26 mouse cellular contexts compared by ENCODE assay signal in the genomic region with DNA sequence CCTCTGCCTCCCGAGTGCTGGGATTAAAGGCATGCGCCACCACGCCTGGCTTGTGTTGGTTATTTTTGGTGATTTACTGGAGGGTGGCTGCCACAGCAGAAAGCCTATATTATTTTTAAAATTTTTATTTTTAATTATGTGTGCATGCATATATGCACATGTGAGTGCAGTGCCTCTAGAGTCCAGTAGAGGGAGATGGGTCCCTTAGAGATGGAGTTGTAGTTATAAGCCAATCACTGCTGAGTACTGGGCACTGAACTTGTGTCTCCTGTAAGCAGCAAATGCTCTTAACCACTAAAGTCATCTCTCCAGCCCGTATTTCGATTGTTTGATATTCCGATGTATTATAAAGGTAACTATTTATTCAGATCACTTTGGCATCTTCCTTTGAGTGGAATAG. TPM values are rescaled to one million over a fixed set of nuclear protein-coding genes. Genes with fewer than 3 reads are reported as not detected.
DNase-seq lines count a peak whose midpoint lies in the region; ATAC-seq and TF ChIP-seq lines count a peak whose summit lies in the region.
"Had no signal": no experiment of that assay in that cellular context is flagged by ENCODE, and none has a peak within 500 bp of the region (broad histone marks: within the 10 kb centered on the region; RNA-seq: fewer than 3 reads in every experiment).

No protein-coding gene starts in this region.

- H3K9me3 ChIP-seq in intestine, postnatal 0 days (ENCODE audit: control insufficient read depth) = no peaks in the 10 kb centered on the region
- H3K9me3 ChIP-seq in intestine, embryonic 16.5 days (ENCODE audit: control insufficient read depth, low read length) = no peaks in the 10 kb centered on the region
- H3K9me3 ChIP-seq in midbrain, postnatal 0 days (ENCODE audit: low read length) = no peaks in the 10 kb centered on the region
- H3K9me3 ChIP-seq in midbrain, embryonic 11.5 days (ENCODE audit: control insufficient read depth, low read length) = no peaks in the 10 kb centered on the region; the same call in 1 of the 2 replicates
- H3K9me3 ChIP-seq: embryonic facial prominence, embryonic 15.5 days; heart, embryonic 15.5 days had no signal

- WGBS in intestine, postnatal 0 days = 98% methylated on average over 6 of the region's 6 CpGs
- WGBS in intestine, embryonic 16.5 days = 95% methylated on average over 6 of the region's 6 CpGs
- WGBS in midbrain, postnatal 0 days = over 99% methylated on average over 6 of the region's 6 CpGs
- WGBS in midbrain, embryonic 11.5 days = 97% methylated on average over 6 of the region's 6 CpGs

- ATAC-seq in intestine, postnatal 0 days = no peak
- no peak for ATAC-seq in intestine, embryonic 16.5 days
- ATAC-seq in midbrain, postnatal 0 days (ENCODE audit: low FRiP score) = no peak
- no peak for ATAC-seq in midbrain, embryonic 11.5 days (ENCODE audit: low FRiP score)
- ATAC-seq in Patski = no peak
- ATAC-seq: hindbrain, embryonic 16.5 days; midbrain, embryonic 16.5 days had no signal

- no peak overlapping the region for H3K4me3 ChIP-seq in intestine, postnatal 0 days (ENCODE audit: low read depth, low read length)
- H3K4me3 ChIP-seq in intestine, embryonic 16.5 days (ENCODE audit: low read length) = no peak overlapping the region
- H3K4me3 ChIP-seq in midbrain, postnatal 0 days (ENCODE audit: low read depth, low read length) = no peak overlapping the region
- no peak overlapping the region for H3K4me3 ChIP-seq in midbrain, embryonic 11.5 days (ENCODE audit: low read depth, low read length)
- H3K4me3 ChIP-seq: embryonic facial prominence, embryonic 15.5 days; heart, embryonic 15.5 days; liver, embryonic 13.5 days; megakaryocyte, embryonic 14.5 days had no signal

- no peaks in the 10 kb centered on the region for H3K4me1 ChIP-seq in intestine, postnatal 0 days (replicated peaks; ENCODE audit: control insufficient read depth, insufficient read depth, low read length)
- H3K4me1 ChIP-seq in intestine, embryonic 16.5 days (ENCODE audit: control insufficient read depth, insufficient read depth, low read length) = no peaks in the 10 kb centered on the region
- H3K4me1 ChIP-seq in midbrain, postnatal 0 days (ENCODE audit: insufficient read depth, low read length) = no peaks in the 10 kb centered on the region
- no peaks in the 10 kb centered on the region for H3K4me1 ChIP-seq in midbrain, embryonic 11.5 days (ENCODE audit: control insufficient read depth, insufficient read depth, low read length)
- H3K4me1 ChIP-seq: embryonic facial prominence, embryonic 15.5 days; heart, embryonic 15.5 days; liver, embryonic 13.5 days had no signal

- H3K27ac ChIP-seq in intestine, postnatal 0 days (ENCODE audit: low read depth, low read length) = no peak overlapping the region
- H3K27ac ChIP-seq in intestine, embryonic 16.5 days (ENCODE audit: low read length) = no peak overlapping the region
- H3K27ac ChIP-seq in midbrain, postnatal 0 days (ENCODE audit: low read depth, low read length) = no peak overlapping the region
- H3K27ac ChIP-seq in midbrain, embryonic 11.5 days (ENCODE audit: low read depth, low read length) = no peak overlapping the region
- H3K27ac ChIP-seq: embryonic facial prominence, embryonic 15.5 days; heart, embryonic 15.5 days; liver, embryonic 13.5 days had no signal

- in situ Hi-C loops in Patski (cut with MboI; ENCODE audit: low pct_unique_long_range_greater_than_20kb) = no loop called here

- CTCF ChIA-PET in Patski (lab: Charles Lee) = no interaction called here

- DNase-seq in midbrain, postnatal 0 days (ENCODE audit: low spot score) = no peak
- no peak for DNase-seq in midbrain, embryonic 11.5 days (ENCODE audit: low spot score, missing footprints)
- no peak for DNase-seq in Patski (ENCODE audit: low read depth, low spot score)
- no peak for DNase-seq in adrenal gland, postnatal 36 days
- DNase-seq in frontal cortex, postnatal 10 days (ENCODE audit: low spot score in 2 of 2) = no peak
- DNase-seq: adrenal gland, postnatal 25 days; cerebellum, adult 11-12 months; cerebellum, postnatal 36 days; heart, adult 18-20 months; kidney, adult 2 months; kidney, postnatal 10 days; liver, embryonic 13.5 days; lung, postnatal 14 days had no signal

- no peak overlapping the region for H3K4me2 ChIP-seq in intestine, postnatal 0 days (replicated peaks; ENCODE audit: low read depth)
- no peak overlapping the region for H3K4me2 ChIP-seq in intestine, embryonic 16.5 days (ENCODE audit: low read depth, low read length)
- no peak overlapping the region for H3K4me2 ChIP-seq in midbrain, postnatal 0 days (ENCODE audit: low read depth, low read length, poor library complexity, severe bottlenecking)
- no peak overlapping the region for H3K4me2 ChIP-seq in midbrain, embryonic 11.5 days
- H3K4me2 ChIP-seq: embryonic facial prominence, embryonic 15.5 days; heart, embryonic 15.5 days; liver, embryonic 13.5 days had no signal

- H3K9ac ChIP-seq in intestine, postnatal 0 days (ENCODE audit: low read depth, low read length) = no peak overlapping the region
- no peak overlapping the region for H3K9ac ChIP-seq in intestine, embryonic 16.5 days (ENCODE audit: low read depth, low read length)
- no peak overlapping the region for H3K9ac ChIP-seq in midbrain, postnatal 0 days (replicated peaks; ENCODE audit: low read length, poor library complexity, severe bottlenecking)
- H3K9ac ChIP-seq in midbrain, embryonic 11.5 days (ENCODE audit: low read length) = no peak overlapping the region
- H3K9ac ChIP-seq: embryonic facial prominence, embryonic 15.5 days; heart, embryonic 15.5 days; liver, embryonic 13.5 days had no signal

- peaks cover 29% of the 10 kb centered on the region for H3K36me3 ChIP-seq in intestine, postnatal 0 days (ENCODE audit: control insufficient read depth, insufficient read depth)
- peaks cover 11% of the 10 kb centered on the region; the same call in 1 of the 2 replicates for H3K36me3 ChIP-seq in intestine, embryonic 16.5 days (ENCODE audit: control insufficient read depth, insufficient read depth, low read length)
- H3K36me3 ChIP-seq in midbrain, postnatal 0 days (ENCODE audit: insufficient read depth, low read length) = peaks cover 31% of the 10 kb centered on the region
- H3K36me3 ChIP-seq in midbrain, embryonic 11.5 days (ENCODE audit: control insufficient read depth, insufficient read depth, low read length) = peaks cover 12% of the 10 kb centered on the region; the same call in 1 of the 2 replicates

- POLR2A ChIA-PET in Patski (lab: Charles Lee) = no interaction called here

- peak; percentile 39; the same call in 1 of the 2 replicates for TF ChIP-seq CTCF in intestine, postnatal 0 days (IDR thresholded peaks at IDR 0.05; ENCODE audit: low read depth)
- peak; percentile 22 for TF ChIP-seq CTCF in midbrain, postnatal 0 days (IDR thresholded peaks at IDR 0.05)
- peak; percentile 46 for TF ChIP-seq CTCF in Patski (IDR thresholded peaks at IDR 0.05)

- no peaks in the 10 kb centered on the region for H3K27me3 ChIP-seq in intestine, postnatal 0 days (replicated peaks; ENCODE audit: control insufficient read depth, insufficient read depth, low read length)
- H3K27me3 ChIP-seq in intestine, embryonic 16.5 days (replicated peaks; ENCODE audit: control insufficient read depth, insufficient read depth, low read length) = no peaks in the 10 kb centered on the region
- H3K27me3 ChIP-seq in midbrain, postnatal 0 days (ENCODE audit: insufficient read depth, low read length) = no peaks in the 10 kb centered on the region
- no peaks in the 10 kb centered on the region for H3K27me3 ChIP-seq in midbrain, embryonic 11.5 days (ENCODE audit: control insufficient read depth, insufficient read depth, low read length)
- no peaks in the 10 kb centered on the region for H3K27me3 ChIP-seq in Patski
- H3K27me3 ChIP-seq: CH12.LX; embryonic facial prominence, embryonic 15.5 days; heart, embryonic 15.5 days; liver, embryonic 13.5 days; megakaryocyte, embryonic 14.5 days had no signal

RNA-seq across cellular contexts. Expression of gene 1700001J03Rik, which starts 15.5 kb away (rescaled TPM):
- 0.35 TPM in 1 of 2 replicates, not detected in the other for polyA plus RNA-seq in intestine, postnatal 0 days (2015; fragmentation: Nextera tagmentation; extraction: Ambion mirVana)
- not detected in 2 replicates for polyA plus RNA-seq in intestine, embryonic 16.5 days (2015; fragmentation: Nextera tagmentation; extraction: Ambion mirVana)
- not detected in 2 replicates for total RNA-seq in midbrain, postnatal 0 days (2014; rRNA removed)
- 0.27 TPM in 1 of 2 replicates, not detected in the other for polyA plus RNA-seq in midbrain, postnatal 0 days (2015; fragmentation: Nextera tagmentation; extraction: Ambion mirVana)
- not detected in 2 replicates for polyA plus RNA-seq in midbrain, embryonic 11.5 days (2014; fragmentation: Nextera tagmentation; extraction: Ambion mirVana)
- polyA plus RNA-seq in Patski (2021) = not detected
- total RNA-seq in adrenal gland, postnatal 36 days (2021) = under 1 TPM; 0.53 to 0.95 TPM
- total RNA-seq: CH12.LX; heart, adult 18-20 months; hematopoietic stem cell, adult 5-6 weeks had no signal
- polyA plus RNA-seq: embryonic facial prominence, embryonic 15.5 days; heart, embryonic 15.5 days; limb, embryonic 11.5 days; liver, embryonic 13.5 days; midbrain, embryonic 16.5 days had no signal

RNA-seq across cellular contexts. Expression of gene Rnf6, which starts 20.8 kb away (rescaled TPM):
- polyA plus RNA-seq in intestine, postnatal 0 days (2015; fragmentation: Nextera tagmentation; extraction: Ambion mirVana) = 34.6 and 38.6 TPM in 2 replicates
- polyA plus RNA-seq in intestine, embryonic 16.5 days (2015; fragmentation: Nextera tagmentation; extraction: Ambion mirVana) = 53.0 and 56.0 TPM in 2 replicates
- total RNA-seq in midbrain, postnatal 0 days (2014; rRNA removed) = 9.0 and 12.8 TPM in 2 replicates
- polyA plus RNA-seq in midbrain, postnatal 0 days (2015; fragmentation: Nextera tagmentation; extraction: Ambion mirVana) = 24.6 and 29.9 TPM in 2 replicates
- 21.9 and 24.2 TPM in 2 replicates for polyA plus RNA-seq in midbrain, embryonic 11.5 days (2014; fragmentation: Nextera tagmentation; extraction: Ambion mirVana)
- polyA plus RNA-seq in Patski (2021) = 82.9 TPM
- total RNA-seq in adrenal gland, postnatal 36 days (2021) = 10 to 100 TPM; 49.3 to 60.3 TPM

RNA-seq across cellular contexts. Expression of gene Gm6309, which starts 30.1 kb away (rescaled TPM):
- polyA plus RNA-seq in intestine, postnatal 0 days (2015; fragmentation: Nextera tagmentation; extraction: Ambion mirVana) = not detected in 2 replicates
- polyA plus RNA-seq in intestine, embryonic 16.5 days (2015; fragmentation: Nextera tagmentation; extraction: Ambion mirVana) = not detected in 2 replicates
- total RNA-seq in midbrain, postnatal 0 days (2014; rRNA removed) = not detected in 2 replicates
- not detected in 2 replicates for polyA plus RNA-seq in midbrain, postnatal 0 days (2015; fragmentation: Nextera tagmentation; extraction: Ambion mirVana)
- polyA plus RNA-seq in midbrain, embryonic 11.5 days (2014; fragmentation: Nextera tagmentation; extraction: Ambion mirVana) = not detected in 2 replicates
- polyA plus RNA-seq in Patski (2021) = not detected
- total RNA-seq in adrenal gland, postnatal 36 days (2021) = not detected
- total RNA-seq: adrenal gland, postnatal 25 days; CH12.LX; gastrocnemius, adult 8-10 months; heart, adult 18-20 months; hematopoietic stem cell, adult 5-6 weeks; layer of hippocampus, adult 18-20 months; left cerebral cortex, adult 8-10 months had no signal
- polyA plus RNA-seq: embryonic facial prominence, embryonic 15.5 days; heart, embryonic 15.5 days; hindbrain, embryonic 16.5 days; kidney, adult 2 months; limb, embryonic 11.5 days; liver, embryonic 13.5 days; midbrain, embryonic 16.5 days had no signal

RNA-seq across cellular contexts. Expression of gene Cdk8, which starts 30.4 kb away (rescaled TPM):
- polyA plus RNA-seq in intestine, postnatal 0 days (2015; fragmentation: Nextera tagmentation; extraction: Ambion mirVana) = 24.6 and 27.3 TPM in 2 replicates
- polyA plus RNA-seq in intestine, embryonic 16.5 days (2015; fragmentation: Nextera tagmentation; extraction: Ambion mirVana) = 12.2 and 12.9 TPM in 2 replicates
- 42.1 and 46.3 TPM in 2 replicates for total RNA-seq in midbrain, postnatal 0 days (2014; rRNA removed)
- polyA plus RNA-seq in midbrain, postnatal 0 days (2015; fragmentation: Nextera tagmentation; extraction: Ambion mirVana) = 13.9 and 15.4 TPM in 2 replicates
- 39.2 and 40.8 TPM in 2 replicates for polyA plus RNA-seq in midbrain, embryonic 11.5 days (2014; fragmentation: Nextera tagmentation; extraction: Ambion mirVana)
- 44.3 TPM for polyA plus RNA-seq in Patski (2021)
- 10 to 100 TPM; 43.0 to 78.1 TPM for total RNA-seq in adrenal gland, postnatal 36 days (2021)

RNA-seq across cellular contexts. Expression of gene Gm5565, which starts 40.2 kb away (rescaled TPM):
- not detected in 2 replicates for polyA plus RNA-seq in intestine, postnatal 0 days (2015; fragmentation: Nextera tagmentation; extraction: Ambion mirVana)
- not detected in 2 replicates for polyA plus RNA-seq in intestine, embryonic 16.5 days (2015; fragmentation: Nextera tagmentation; extraction: Ambion mirVana)
- not detected in 2 replicates for total RNA-seq in midbrain, postnatal 0 days (2014; rRNA removed)
- polyA plus RNA-seq in midbrain, postnatal 0 days (2015; fragmentation: Nextera tagmentation; extraction: Ambion mirVana) = not detected in 2 replicates
- polyA plus RNA-seq in midbrain, embryonic 11.5 days (2014; fragmentation: Nextera tagmentation; extraction: Ambion mirVana) = not detected in 2 replicates
- polyA plus RNA-seq in Patski (2021) = not detected
- not detected for total RNA-seq in adrenal gland, postnatal 36 days (2021)
- total RNA-seq: adrenal gland, postnatal 25 days; CH12.LX; gastrocnemius, adult 8-10 months; heart, adult 18-20 months; hematopoietic stem cell, adult 5-6 weeks; layer of hippocampus, adult 18-20 months; left cerebral cortex, adult 8-10 months had no signal
- polyA plus RNA-seq: embryonic facial prominence, embryonic 15.5 days; heart, embryonic 15.5 days; hindbrain, embryonic 16.5 days; kidney, adult 2 months; limb, embryonic 11.5 days; liver, embryonic 13.5 days; midbrain, embryonic 16.5 days had no signal
